Mouse (Mus musculus): Measurements from ENCODE around the gene Lsm11. TPM values are rescaled to one million over a fixed set of nuclear protein-coding genes. Genes with fewer than 3 reads are reported as not detected.

Gene Lsm11
- polyA plus RNA-seq, 1 experiment from 2014 or later = 8.0 TPM

DNA sequence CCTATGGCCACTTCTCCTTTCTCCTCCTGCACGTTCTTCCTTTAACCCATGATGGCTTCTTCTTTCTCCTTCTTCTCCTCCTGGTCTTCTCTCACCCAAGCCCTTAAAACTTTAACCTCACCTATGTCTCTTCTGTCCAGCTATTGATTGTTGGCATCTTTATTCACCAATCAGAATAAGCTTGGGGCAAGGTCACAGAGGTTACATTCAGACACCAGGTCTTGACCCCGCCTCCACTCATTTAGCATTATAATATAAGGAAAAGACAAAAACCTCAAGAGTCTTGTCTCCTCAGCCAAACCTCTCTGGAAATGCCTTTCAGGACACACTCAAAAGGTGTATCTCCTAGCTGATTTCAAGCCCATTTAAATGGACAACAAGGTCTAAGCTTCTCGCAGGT lies 23.7 kb upstream of the Lsm11 start:
- H3K36me3 ChIP-seq (replicated peaks; ENCODE audit: control insufficient read depth, insufficient read depth, low read depth, low read length) = no peaks in the 10 kb centered on the region
- no peaks in the 10 kb centered on the region for H3K27me3 ChIP-seq (ENCODE audit: control insufficient read depth, insufficient read depth, low read length)
- 89% methylated on average over 3 of the region's 3 CpGs for WGBS
- H3K4me1 ChIP-seq (ENCODE audit: control insufficient read depth, insufficient read depth, low read length) = no peaks in the 10 kb centered on the region
- H3K9me3 ChIP-seq (replicated peaks; ENCODE audit: control insufficient read depth, low read length) = no peaks in the 10 kb centered on the region
- no peak overlapping the region for H3K9ac ChIP-seq (replicated peaks; ENCODE audit: low read length)
- no peak overlapping the region for H3K4me2 ChIP-seq (ENCODE audit: low read depth, low read length)
- no peak overlapping the region for H3K27ac ChIP-seq (replicated peaks; ENCODE audit: low read depth, low read length)
- DNase-seq (ENCODE audit: low spot score) = no peak
- H3K4me3 ChIP-seq (ENCODE audit: low read depth, low read length) = no peak overlapping the region
- no peak for ATAC-seq (replicated peaks; ENCODE audit: insufficient number of reproducible peaks, low FRiP score, low TSS enrichment, low read depth)

DNA sequence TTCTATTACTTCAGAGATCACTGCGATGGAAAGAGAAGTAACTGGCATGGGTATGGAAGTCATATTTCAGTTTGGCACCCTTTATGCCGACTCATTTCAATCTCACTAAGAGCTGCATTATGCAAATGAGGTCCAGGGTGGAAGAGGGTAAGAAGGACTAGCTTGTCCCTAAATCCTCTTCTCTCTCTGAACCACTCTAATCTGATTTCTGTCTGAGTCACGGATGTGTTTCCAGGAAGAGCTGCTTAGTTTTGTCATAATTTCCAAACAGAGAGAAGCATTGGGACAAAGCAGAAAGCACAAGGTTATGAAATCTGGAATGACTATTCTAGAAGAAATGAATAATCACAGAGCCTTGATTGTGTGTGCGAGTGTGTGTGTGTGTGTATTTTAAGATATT lies 22.2 kb upstream of the Lsm11 start:
- Histone ChIP-seq H3K27ac (replicated peaks; ENCODE audit: low read depth, low read length) (no peak overlapping the region), H3K27me3 (ENCODE audit: control insufficient read depth, insufficient read depth, low read length) (no peaks in the 10 kb centered on the region), H3K36me3 (replicated peaks; ENCODE audit: control insufficient read depth, insufficient read depth, low read depth, low read length) (no peaks in the 10 kb centered on the region), H3K4me2 (ENCODE audit: low read depth, low read length) (no peak overlapping the region), H3K9ac (replicated peaks; ENCODE audit: low read length) (no peak overlapping the region), H3K4me1 (ENCODE audit: control insufficient read depth, insufficient read depth, low read length) (no peaks in the 10 kb centered on the region), H3K4me3 (ENCODE audit: low read depth, low read length) (no peak overlapping the region), H3K9me3 (replicated peaks; ENCODE audit: control insufficient read depth, low read length) (no peaks in the 10 kb centered on the region)
- 87% methylated on average over 4 of the region's 4 CpGs for WGBS
- ATAC-seq (replicated peaks; ENCODE audit: insufficient number of reproducible peaks, low FRiP score, low TSS enrichment, low read depth) = no peak
- DNase-seq (ENCODE audit: low spot score) = no peak

GRCm38 (mm10) chr11:45960003-45960402 lies 15.3 kb upstream of the Lsm11 start:
- H3K4me3 ChIP-seq (ENCODE audit: low read depth, low read length) = no peak overlapping the region
- DNase-seq (ENCODE audit: low spot score) (no peak), ATAC-seq (replicated peaks; ENCODE audit: insufficient number of reproducible peaks, low FRiP score, low TSS enrichment, low read depth) (no peak)
- H3K27ac ChIP-seq (replicated peaks; ENCODE audit: low read depth, low read length) = no peak overlapping the region
- H3K4me2 ChIP-seq (ENCODE audit: low read depth, low read length) = no peak overlapping the region
- H3K36me3 ChIP-seq (replicated peaks; ENCODE audit: control insufficient read depth, insufficient read depth, low read depth, low read length) = no peaks in the 10 kb centered on the region
- no peaks in the 10 kb centered on the region for H3K9me3 ChIP-seq (replicated peaks; ENCODE audit: control insufficient read depth, low read length)
- no peaks in the 10 kb centered on the region for H3K27me3 ChIP-seq (ENCODE audit: control insufficient read depth, insufficient read depth, low read length)
- H3K4me1 ChIP-seq (ENCODE audit: control insufficient read depth, insufficient read depth, low read length) = no peaks in the 10 kb centered on the region
- H3K9ac ChIP-seq (replicated peaks; ENCODE audit: low read length) = no peak overlapping the region
- WGBS = 84% methylated on average over 5 of the region's 5 CpGs

- DNase-seq (ENCODE audit: low spot score) (peak; percentile 24), ATAC-seq (replicated peaks; ENCODE audit: insufficient number of reproducible peaks, low FRiP score, low TSS enrichment, low read depth) (no peak)
- Histone ChIP-seq H3K4me3 (ENCODE audit: low read depth, low read length) (no peak overlapping the region), H3K36me3 (replicated peaks; ENCODE audit: control insufficient read depth, insufficient read depth, low read depth, low read length) (no peaks in the 10 kb centered on the region), H3K9ac (replicated peaks; ENCODE audit: low read length) (no peak overlapping the region), H3K9me3 (replicated peaks; ENCODE audit: control insufficient read depth, low read length) (no peaks in the 10 kb centered on the region), H3K4me1 (ENCODE audit: control insufficient read depth, insufficient read depth, low read length) (no peaks in the 10 kb centered on the region), H3K27me3 (ENCODE audit: control insufficient read depth, insufficient read depth, low read length) (no peaks in the 10 kb centered on the region), H3K27ac (replicated peaks; ENCODE audit: low read depth, low read length) (no peak overlapping the region), H3K4me2 (ENCODE audit: low read depth, low read length) (no peak overlapping the region)
- WGBS = 76% methylated on average over 3 of the region's 3 CpGs
These were observed 14.9 kb upstream of the Lsm11 start for GRCm38 (mm10) chr11:45959598-45959997.

GRCm38 (mm10) chr11:45955127-45955627 lies 10.4 kb upstream of the Lsm11 start, which contains the start of gene Thg1l:
TSS of gene Thg1l (minus strand) at chr11:45955494.
- ATAC-seq (replicated peaks; ENCODE audit: insufficient number of reproducible peaks, low FRiP score, low TSS enrichment, low read depth) (peak; percentile 98), DNase-seq (ENCODE audit: low spot score) (peak; percentile 96)
- Histone ChIP-seq H3K9ac (replicated peaks; ENCODE audit: low read length) (peak within 1 kb of the TSS; percentile 42), H3K4me3 (ENCODE audit: low read depth, low read length) (peak within 1 kb of the TSS; percentile 57), H3K4me2 (ENCODE audit: low read depth, low read length) (peak within 1 kb of the TSS; percentile 39), H3K36me3 (replicated peaks; ENCODE audit: control insufficient read depth, insufficient read depth, low read depth, low read length) (no peaks in the 10 kb centered on the region; the same call in 1 of the 2 replicates), H3K27ac (replicated peaks; ENCODE audit: low read depth, low read length) (no peak within 1 kb of the TSS), H3K27me3 (ENCODE audit: control insufficient read depth, insufficient read depth, low read length) (no peaks in the 10 kb centered on the region), H3K9me3 (replicated peaks; ENCODE audit: control insufficient read depth, low read length) (no peaks in the 10 kb centered on the region), H3K4me1 (ENCODE audit: control insufficient read depth, insufficient read depth, low read length) (no peaks in the 10 kb centered on the region)
- WGBS = under 1% methylated on average over 32 of the region's 32 CpGs

- Histone ChIP-seq H3K4me1 (ENCODE audit: control insufficient read depth, insufficient read depth, low read length) (no peaks in the 10 kb centered on the region), H3K9ac (replicated peaks; ENCODE audit: low read length) (no peak overlapping the region), H3K36me3 (replicated peaks; ENCODE audit: control insufficient read depth, insufficient read depth, low read depth, low read length) (no peaks in the 10 kb centered on the region; the same call in 1 of the 2 replicates), H3K27ac (replicated peaks; ENCODE audit: low read depth, low read length) (no peak overlapping the region), H3K27me3 (ENCODE audit: control insufficient read depth, insufficient read depth, low read length) (no peaks in the 10 kb centered on the region), H3K4me2 (ENCODE audit: low read depth, low read length) (no peak overlapping the region), H3K9me3 (replicated peaks; ENCODE audit: control insufficient read depth, low read length) (no peaks in the 10 kb centered on the region), H3K4me3 (ENCODE audit: low read depth, low read length) (no peak overlapping the region)
- 88% methylated on average over 2 of the region's 2 CpGs for WGBS
- ATAC-seq (replicated peaks; ENCODE audit: insufficient number of reproducible peaks, low FRiP score, low TSS enrichment, low read depth) (no peak), DNase-seq (ENCODE audit: low spot score) (no peak)
These were observed 2.8 kb upstream of the Lsm11 start for GRCm38 (mm10) chr11:45947491-45947890.

DNA sequence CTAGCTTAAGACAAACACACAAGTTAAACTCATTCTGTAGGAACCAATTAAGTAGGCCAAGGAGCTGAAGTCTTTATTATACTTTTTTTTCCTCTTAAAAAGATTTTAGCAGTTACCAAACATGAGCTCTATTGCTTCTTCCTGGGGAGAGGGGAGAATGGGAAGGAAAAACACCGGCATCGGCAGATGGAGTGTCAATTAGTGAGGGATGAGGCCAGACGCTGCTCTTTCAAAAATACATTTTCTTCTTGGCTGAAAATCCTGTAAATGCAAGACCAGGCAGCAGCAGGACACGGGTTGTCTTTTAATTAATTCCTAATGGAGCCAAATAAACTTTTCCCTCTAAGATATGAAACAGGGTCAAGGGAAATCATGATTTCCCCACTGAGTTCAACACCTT lies 2.1 kb upstream of the Lsm11 start:
- Histone ChIP-seq H3K36me3 (replicated peaks; ENCODE audit: control insufficient read depth, insufficient read depth, low read depth, low read length) (no peaks in the 10 kb centered on the region; the same call in 1 of the 2 replicates), H3K9ac (replicated peaks; ENCODE audit: low read length) (no peak overlapping the region), H3K4me3 (ENCODE audit: low read depth, low read length) (no peak overlapping the region), H3K27ac (replicated peaks; ENCODE audit: low read depth, low read length) (no peak overlapping the region), H3K27me3 (ENCODE audit: control insufficient read depth, insufficient read depth, low read length) (no peaks in the 10 kb centered on the region), H3K9me3 (replicated peaks; ENCODE audit: control insufficient read depth, low read length) (no peaks in the 10 kb centered on the region), H3K4me1 (ENCODE audit: control insufficient read depth, insufficient read depth, low read length) (no peaks in the 10 kb centered on the region), H3K4me2 (ENCODE audit: low read depth, low read length) (no peak overlapping the region)
- WGBS = 82% methylated on average over 4 of the region's 4 CpGs
- no peak for ATAC-seq (replicated peaks; ENCODE audit: insufficient number of reproducible peaks, low FRiP score, low TSS enrichment, low read depth)
- no peak for DNase-seq (ENCODE audit: low spot score)

DNA sequence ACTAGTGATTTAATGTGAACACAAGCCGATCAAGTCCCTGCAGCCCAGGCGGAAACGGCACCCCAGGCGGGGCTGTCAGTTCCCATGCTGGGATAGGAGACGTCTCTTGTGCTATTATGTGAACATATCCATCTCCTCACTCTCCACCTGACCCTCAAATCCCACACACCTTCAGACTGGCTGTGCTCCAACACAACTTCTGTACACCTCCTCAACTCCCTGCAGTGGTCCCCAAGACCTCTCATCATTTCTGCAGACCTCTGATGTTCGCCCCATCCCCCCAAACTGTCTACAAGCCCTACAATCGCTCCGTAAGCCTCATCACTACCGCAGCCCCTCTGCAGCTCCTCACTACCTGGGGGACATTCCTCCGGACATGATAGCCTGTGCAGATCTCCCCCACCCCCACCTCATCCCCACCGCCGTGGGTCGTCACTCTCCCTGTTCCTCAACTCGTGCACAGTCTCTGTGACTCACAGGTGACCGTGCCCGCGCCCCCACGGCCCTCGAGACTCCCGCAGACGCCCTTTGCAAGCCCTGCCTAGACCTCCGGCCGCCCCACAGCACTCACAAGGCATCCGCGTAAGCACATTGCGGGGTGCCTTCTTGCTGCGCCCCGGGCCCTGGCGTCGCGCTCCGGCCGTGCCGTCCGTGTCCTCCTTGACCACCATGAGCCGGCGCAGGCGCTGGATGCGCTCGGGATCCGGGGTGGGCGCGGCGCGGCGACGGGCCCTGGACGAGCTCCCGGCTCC lies 668 bp downstream of the Lsm11 start:
- DNase-seq (ENCODE audit: low spot score) = peak; percentile 33
- peak; percentile 77 for ATAC-seq (replicated peaks; ENCODE audit: insufficient number of reproducible peaks, low FRiP score, low TSS enrichment, low read depth)
- Histone ChIP-seq H3K36me3 (replicated peaks; ENCODE audit: control insufficient read depth, insufficient read depth, low read depth, low read length) (no peaks in the 10 kb centered on the region; the same call in 1 of the 2 replicates), H3K4me3 (ENCODE audit: low read depth, low read length) (peak overlapping the region; percentile 87), H3K27ac (replicated peaks; ENCODE audit: low read depth, low read length) (no peak overlapping the region), H3K4me1 (ENCODE audit: control insufficient read depth, insufficient read depth, low read length) (no peaks in the 10 kb centered on the region), H3K9ac (replicated peaks; ENCODE audit: low read length) (peak overlapping the region; percentile 88), H3K4me2 (ENCODE audit: low read depth, low read length) (peak overlapping the region; percentile 91), H3K9me3 (replicated peaks; ENCODE audit: control insufficient read depth, low read length) (no peaks in the 10 kb centered on the region), H3K27me3 (ENCODE audit: control insufficient read depth, insufficient read depth, low read length) (no peaks in the 10 kb centered on the region)
- under 1% methylated on average over 48 of the region's 49 CpGs for WGBS
